Mouse (Mus musculus) stomach, embryonic 15.5 days (tissue): ENCODE data around the gene Vti1a. TPM values are rescaled to one million over a fixed set of nuclear protein-coding genes. Genes with fewer than 3 reads are reported as not detected.

Experiments
- ATAC-seq: fragments of 200-750 bp; cut with Nextera tagmentation; 2 replicates; pipeline ENCODE4 v1.8.0; 2017; ENCODE audit warnings: low read depth, moderate number of reproducible peaks, moderate TSS enrichment; ENCODE audit not compliant: insufficient read depth, low FRiP score
- H3K27ac ChIP-seq: fragments of 300-500 bp; sonication (generic); 2 replicates; pipeline ENCODE4 v1.5.1; 2015; ENCODE audit warnings: mild to moderate bottlenecking, inconsistent platforms
- H3K27me3 ChIP-seq: fragments of 300-500 bp; sonication (generic); replicated peaks from 2 replicates; pipeline ENCODE4 v1.6.1; 2015; ENCODE audit warnings: inconsistent platforms
- H3K36me3 ChIP-seq: fragments of 300-500 bp; sonication (generic); 2 replicates; pipeline ENCODE4 v1.6.1; 2015; ENCODE audit warnings: inconsistent platforms
- H3K4me1 ChIP-seq: fragments of 300-500 bp; sonication (generic); 2 replicates; pipeline ENCODE4 v1.6.1; 2015; ENCODE audit warnings: inconsistent platforms
- H3K4me2 ChIP-seq: fragments of 300-500 bp; sonication (generic); 2 replicates; pipeline ENCODE4 v1.6.1; 2015; ENCODE audit warnings: mild to moderate bottlenecking, inconsistent platforms
- H3K4me3 ChIP-seq: fragments of 300-500 bp; sonication (generic); replicated peaks from 2 replicates; pipeline ENCODE4 v1.5.1; 2015; ENCODE audit warnings: inconsistent platforms
- H3K9ac ChIP-seq: fragments of 300-500 bp; sonication (generic); 2 replicates; pipeline ENCODE4 v1.6.1; 2015; ENCODE audit warnings: inconsistent platforms
- H3K9me3 ChIP-seq: fragments of 300-500 bp; sonication (generic); 2 replicates; pipeline ENCODE4 v1.6.1; 2016; ENCODE audit warnings: inconsistent platforms
- WGBS: fragments of 180-500 bp; shearing (Covaris S2); methylation state at CpG from one replicate; pipeline ENCODE4 v1.1.7; 2015; 5-methylcytosine and 5-hydroxymethylcytosine counted together
- polyA plus RNA-seq: library from polyadenylated mRNA; unstranded; fragments of >200 nt; fragmentation: Nextera tagmentation; extraction: Ambion mirVana; gene quantifications from 2 replicates; pipeline ENCODE4 v1.2.1, GENCODE M21; 2015

Gene Vti1a
- polyA plus RNA-seq, 1 experiment from 2014 or later, result 23.5 TPM

DNA sequence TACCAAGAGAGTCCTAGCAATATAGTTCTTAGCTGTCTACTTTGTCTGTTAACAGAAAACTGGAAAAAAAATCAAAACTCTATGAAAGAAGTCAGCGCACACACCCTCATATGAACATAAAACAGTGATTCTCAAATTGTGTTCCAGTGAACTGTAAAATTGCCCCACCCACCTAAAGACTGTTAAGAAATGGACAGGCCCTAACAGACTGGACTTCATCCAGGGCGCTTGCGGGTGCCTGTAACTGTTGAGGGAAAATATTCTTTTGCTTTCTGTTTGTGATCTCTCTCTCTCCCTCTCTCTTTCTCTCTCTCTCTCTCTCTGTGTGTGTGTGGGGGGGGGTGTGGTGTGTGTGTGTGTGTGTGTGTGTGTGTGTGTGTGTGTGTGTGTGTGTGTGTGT is 216.6 kb downstream of the Vti1a start:
- Histone ChIP-seq H3K27me3 (no peaks in the 10 kb centered on the region), H3K36me3 (no peaks in the 10 kb centered on the region), H3K27ac (no peak overlapping the region), H3K9ac (no peak overlapping the region), H3K4me3 (no peak overlapping the region), H3K9me3 (no peaks in the 10 kb centered on the region), H3K4me1 (no peaks in the 10 kb centered on the region), H3K4me2 (no peak overlapping the region)
- ATAC-seq, result no peak
- 88% methylated on average over 3 of the region's 3 CpGs for whole genome bisulfite sequencing

DNA sequence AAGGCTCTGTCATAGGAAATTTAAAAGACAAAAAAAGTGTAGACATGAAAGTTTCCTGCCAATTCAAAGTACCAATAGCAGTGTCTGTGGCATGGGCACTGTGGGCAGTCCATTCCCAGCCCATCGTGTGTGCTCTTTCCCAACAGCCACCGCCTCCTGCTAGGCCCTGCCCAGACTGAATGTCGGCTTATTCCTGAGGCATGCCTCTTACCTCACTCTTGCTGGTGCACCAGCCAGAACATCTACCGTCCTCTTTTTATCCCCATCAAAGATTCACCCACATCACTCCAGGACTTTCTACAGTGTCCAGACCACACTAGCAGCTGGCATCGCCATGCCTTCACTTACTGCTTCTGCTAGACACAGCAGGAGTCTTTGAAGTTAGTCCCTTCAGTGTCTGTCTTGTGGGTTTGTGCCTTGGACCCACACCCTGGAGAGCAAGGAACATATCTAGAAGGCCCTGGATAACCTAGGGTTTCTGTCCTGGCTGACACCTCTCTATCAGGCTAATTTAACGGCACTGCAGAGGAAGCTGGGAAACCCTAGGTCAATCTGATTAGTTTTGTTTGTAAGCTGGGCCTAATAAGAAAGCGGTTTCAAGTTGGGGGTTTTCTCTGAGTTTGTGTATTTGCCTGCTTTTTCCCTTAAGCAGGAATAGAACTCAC is 220.3 kb downstream of the Vti1a start:
- Histone ChIP-seq H3K9me3 (no peaks in the 10 kb centered on the region), H3K4me3 (no peak overlapping the region)
- 82% methylated on average over 7 of the region's 7 CpGs for WGBS

DNA sequence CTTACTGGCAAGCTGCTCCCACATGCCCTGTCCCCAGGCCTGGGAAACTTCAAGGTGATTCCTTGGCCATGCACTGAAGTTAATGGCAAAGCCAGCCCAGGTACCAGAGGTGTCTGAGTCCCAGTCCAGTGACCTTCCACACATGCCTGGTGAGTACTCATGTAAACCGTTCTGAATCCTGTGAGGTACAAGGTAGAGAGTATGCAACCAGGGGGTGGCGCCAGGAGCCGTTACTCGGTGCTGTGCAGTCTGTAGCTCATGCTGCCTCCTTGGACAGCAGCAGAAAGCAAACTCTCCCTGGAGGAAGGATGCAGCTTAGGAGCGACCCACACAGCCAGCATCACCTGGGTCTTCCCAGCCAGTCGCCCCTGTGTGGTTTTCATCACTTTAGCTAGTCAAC is 221.6 kb downstream of the Vti1a start:
- 34% methylated on average over 6 of the region's 6 CpGs for WGBS
- Histone ChIP-seq H3K27ac (no peak overlapping the region), H3K36me3 (no peaks in the 10 kb centered on the region), H3K4me1 (peaks cover 10% of the 10 kb centered on the region; the same call in 1 of the 2 replicates), H3K4me3 (no peak overlapping the region), H3K27me3 (no peaks in the 10 kb centered on the region), H3K9me3 (no peaks in the 10 kb centered on the region), H3K4me2 (no peak overlapping the region), H3K9ac (no peak overlapping the region)
- ATAC-seq, result peak; percentile 48; the same call in 1 of the 2 replicates

More for the DNA sequence above, 220.3 kb downstream of the Vti1a start:
- no peaks in the 10 kb centered on the region for H3K4me1 ChIP-seq
- H3K27me3 ChIP-seq, result no peaks in the 10 kb centered on the region
- ATAC-seq, result no peak
- no peak overlapping the region for H3K4me2 ChIP-seq
- H3K27ac ChIP-seq, result no peak overlapping the region
- H3K9ac ChIP-seq, result no peak overlapping the region
- no peaks in the 10 kb centered on the region for H3K36me3 ChIP-seq

DNA sequence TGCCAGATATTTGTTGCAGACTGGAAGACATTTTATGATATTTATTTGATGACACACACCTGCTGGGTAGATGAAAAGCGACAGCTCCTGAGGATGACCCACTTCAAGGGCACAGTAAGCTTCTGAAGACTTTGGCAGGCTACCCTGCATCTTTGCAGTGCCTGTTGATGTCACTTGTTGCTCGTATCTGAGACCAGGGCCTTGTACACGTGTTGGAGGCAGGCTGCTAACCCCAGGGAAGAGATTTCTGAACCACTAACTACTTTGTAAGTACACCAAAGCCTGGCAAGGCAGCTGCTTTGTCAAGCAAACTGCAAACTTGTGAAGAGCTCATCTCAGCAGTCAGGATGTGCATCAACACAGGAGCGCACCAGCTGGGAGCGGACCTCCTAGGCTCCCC is 225.5 kb downstream of the Vti1a start:
- Histone ChIP-seq H3K27me3 (no peaks in the 10 kb centered on the region), H3K9ac (no peak overlapping the region), H3K4me3 (no peak overlapping the region), H3K4me2 (no peak overlapping the region), H3K36me3 (no peaks in the 10 kb centered on the region), H3K4me1 (peaks cover 17% of the 10 kb centered on the region; the same call in 1 of the 2 replicates), H3K27ac (no peak overlapping the region), H3K9me3 (no peaks in the 10 kb centered on the region)
- ATAC-seq, result no peak
- 87% methylated on average over 5 of the region's 5 CpGs for WGBS

DNA sequence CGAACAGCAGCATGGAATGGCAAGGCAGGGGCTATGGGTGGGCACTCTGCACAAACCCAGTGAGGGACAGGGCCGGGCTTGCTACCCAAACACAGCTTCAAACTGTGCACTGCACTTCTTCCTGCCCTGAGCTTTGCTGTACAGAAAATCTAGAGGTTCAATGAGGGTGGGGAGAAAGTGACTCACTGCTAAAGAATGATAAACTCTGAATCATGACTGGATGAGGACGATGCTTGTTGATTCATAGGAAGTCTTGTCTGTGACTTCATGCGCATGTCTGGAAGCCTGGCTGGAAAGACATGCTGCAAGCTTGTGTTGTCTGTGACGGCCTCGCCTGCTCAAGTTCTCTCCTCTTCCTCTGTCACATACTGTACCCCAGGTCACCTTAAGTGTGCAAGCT is 226.4 kb downstream of the Vti1a start:
- no peak overlapping the region for H3K4me3 ChIP-seq
- H3K27ac ChIP-seq, result no peak overlapping the region
- H3K4me1 ChIP-seq, result peaks cover 17% of the 10 kb centered on the region; the same call in 1 of the 2 replicates
- peak; percentile 45; the same call in 1 of the 2 replicates for ATAC-seq
- no peaks in the 10 kb centered on the region for H3K27me3 ChIP-seq
- H3K9ac ChIP-seq, result no peak overlapping the region
- H3K9me3 ChIP-seq, result no peaks in the 10 kb centered on the region
- 32% methylated on average over 6 of the region's 6 CpGs for WGBS
- H3K36me3 ChIP-seq, result no peaks in the 10 kb centered on the region
- H3K4me2 ChIP-seq, result no peak overlapping the region

DNA sequence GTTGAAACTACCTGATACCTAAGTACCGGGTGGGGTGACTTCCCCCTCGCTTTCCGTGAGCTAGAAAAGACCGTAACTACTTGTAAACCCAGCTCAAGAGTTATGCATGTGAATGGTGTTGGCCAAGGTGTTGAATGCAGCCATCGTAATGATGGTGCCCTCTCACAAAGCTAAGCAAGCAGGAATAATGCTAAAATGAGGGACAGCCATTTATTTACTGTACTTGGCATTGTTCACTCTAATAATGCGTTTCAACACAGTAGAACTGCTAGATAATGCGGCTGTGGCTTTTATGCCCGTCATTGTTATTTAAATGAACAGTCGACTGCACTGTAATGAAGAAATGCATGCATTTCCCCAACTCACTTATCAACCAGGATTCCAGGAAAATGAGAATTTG is 227.1 kb downstream of the Vti1a start:
- no peak overlapping the region for H3K4me2 ChIP-seq
- ATAC-seq, result no peak
- 84% methylated on average over 9 of the region's 9 CpGs for WGBS
- H3K9me3 ChIP-seq, result no peaks in the 10 kb centered on the region
- H3K4me3 ChIP-seq, result no peak overlapping the region
- H3K4me1 ChIP-seq, result peaks cover 17% of the 10 kb centered on the region; the same call in 1 of the 2 replicates
- no peak overlapping the region for H3K27ac ChIP-seq
- no peaks in the 10 kb centered on the region for H3K36me3 ChIP-seq
- H3K27me3 ChIP-seq, result no peaks in the 10 kb centered on the region
- no peak overlapping the region for H3K9ac ChIP-seq

DNA sequence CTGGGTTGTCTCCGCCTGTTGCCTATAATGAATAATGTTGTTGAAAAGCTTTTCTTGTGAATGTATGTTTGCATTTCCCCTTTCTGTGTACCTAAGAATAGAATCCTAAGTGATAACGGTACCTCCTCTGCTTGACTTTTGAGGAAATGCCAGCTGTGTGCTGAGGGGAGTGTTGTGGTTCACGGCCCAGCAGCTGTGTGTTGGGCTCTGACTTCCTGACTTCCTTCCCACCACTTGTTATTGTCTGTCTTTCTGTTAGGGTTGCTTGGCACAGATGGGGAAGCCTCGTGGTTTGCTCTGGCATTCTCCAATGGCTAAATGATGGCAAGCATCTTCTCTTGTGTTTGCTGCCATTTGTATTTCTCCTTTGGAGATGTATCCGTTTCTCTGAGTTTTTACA is 228.4 kb downstream of the Vti1a start:
- Histone ChIP-seq H3K4me2 (no peak overlapping the region), H3K9ac (no peak overlapping the region), H3K4me1 (peaks cover 20% of the 10 kb centered on the region; the same call in 1 of the 2 replicates), H3K36me3 (no peaks in the 10 kb centered on the region), H3K27ac (no peak overlapping the region), H3K4me3 (no peak overlapping the region), H3K9me3 (no peaks in the 10 kb centered on the region), H3K27me3 (no peaks in the 10 kb centered on the region)
- no peak for ATAC-seq
- 55% methylated on average over 5 of the region's 5 CpGs for WGBS

DNA sequence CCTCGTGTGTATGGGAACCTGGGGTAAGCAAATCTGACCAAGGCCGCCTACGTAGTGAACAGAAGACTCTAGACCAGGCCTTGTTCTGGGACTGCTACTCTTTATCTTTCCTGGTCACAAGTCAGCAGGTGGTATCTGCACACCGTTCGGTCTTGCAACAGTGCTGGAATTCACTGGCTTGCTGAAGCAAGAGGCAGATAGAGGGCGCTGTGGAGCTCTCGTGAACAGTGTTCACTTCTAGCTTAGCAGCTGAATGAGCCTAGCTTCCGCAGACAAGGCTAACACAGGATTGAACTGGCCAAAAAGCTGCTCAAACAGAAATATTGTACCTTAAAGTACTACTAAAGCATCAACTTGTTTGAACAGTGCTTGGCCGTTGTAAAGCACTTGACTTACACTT is 229.4 kb downstream of the Vti1a start:
- ATAC-seq, result peak; percentile 70
- Histone ChIP-seq H3K9me3 (no peaks in the 10 kb centered on the region), H3K27ac (no peak overlapping the region), H3K4me2 (no peak overlapping the region), H3K4me1 (peaks cover 20% of the 10 kb centered on the region; the same call in 1 of the 2 replicates), H3K9ac (no peak overlapping the region), H3K27me3 (no peaks in the 10 kb centered on the region), H3K36me3 (no peaks in the 10 kb centered on the region), H3K4me3 (no peak overlapping the region)
- 30% methylated on average over 9 of the region's 9 CpGs for WGBS

DNA sequence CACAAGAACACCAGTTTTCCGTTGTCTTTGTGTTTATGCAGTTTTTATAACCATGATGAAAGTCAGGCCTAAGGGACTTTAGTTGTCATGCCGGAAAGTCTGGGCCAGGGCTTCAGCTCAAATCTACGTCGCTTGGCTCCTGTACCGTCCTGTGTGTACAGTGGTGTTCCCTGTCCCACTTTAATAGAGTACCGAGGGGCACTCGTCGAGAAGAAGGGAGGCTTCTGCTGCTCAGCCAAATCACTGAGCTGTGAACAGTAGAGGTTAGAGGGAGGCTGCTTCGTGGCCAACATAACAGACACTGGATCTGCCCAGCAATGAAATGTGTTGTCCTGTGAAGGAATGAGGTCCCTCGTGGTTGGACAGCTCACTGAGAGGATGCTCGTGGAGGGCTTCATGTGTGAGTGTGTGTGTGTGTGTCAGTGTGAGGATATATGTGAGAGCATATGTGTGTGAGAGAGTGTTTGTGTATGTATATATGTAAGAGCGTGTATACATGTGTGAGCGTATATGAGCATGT is 230.0 kb downstream of the Vti1a start:
- ATAC-seq, result no peak
- 80% methylated on average over 13 of the region's 13 CpGs for WGBS
- H3K4me1 ChIP-seq, result peaks cover 20% of the 10 kb centered on the region; the same call in 1 of the 2 replicates

DNA sequence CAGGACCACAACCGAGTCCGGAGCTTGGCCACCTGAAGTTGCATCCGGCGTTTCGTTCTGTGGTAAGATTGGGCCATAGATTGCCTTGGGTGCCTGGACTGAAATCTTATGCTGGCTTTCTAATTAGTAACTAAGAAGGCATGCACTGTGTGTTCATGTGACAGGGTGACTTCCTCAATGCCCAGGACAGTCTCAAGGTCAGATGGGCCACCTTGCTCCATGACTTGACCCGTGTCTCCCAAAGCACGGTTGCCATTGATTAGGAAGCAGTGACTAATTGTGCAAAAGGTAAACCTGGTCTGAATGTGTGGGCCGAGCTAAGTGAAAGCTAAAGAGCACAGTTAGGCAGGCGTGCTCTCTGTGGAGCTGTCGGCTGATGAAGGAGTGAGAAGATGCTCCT is 232.1 kb downstream of the Vti1a start:
- Histone ChIP-seq H3K4me3 (no peak overlapping the region), H3K27ac (no peak overlapping the region), H3K4me2 (no peak overlapping the region), H3K36me3 (no peaks in the 10 kb centered on the region), H3K9me3 (no peaks in the 10 kb centered on the region), H3K4me1 (0 out of 2 replicates have a peak, but pooled peaks cover 10% of the 10 kb centered on the region), H3K27me3 (no peaks in the 10 kb centered on the region), H3K9ac (no peak overlapping the region)
- ATAC-seq, result no peak
- 84% methylated on average over 10 of the region's 10 CpGs for WGBS

More for the DNA sequence above, 230.0 kb downstream of the Vti1a start:
- no peaks in the 10 kb centered on the region for H3K36me3 ChIP-seq
- no peak overlapping the region for H3K9ac ChIP-seq
- H3K27me3 ChIP-seq, result no peaks in the 10 kb centered on the region
- no peak overlapping the region for H3K4me3 ChIP-seq
- no peak overlapping the region for H3K27ac ChIP-seq
- H3K9me3 ChIP-seq, result no peaks in the 10 kb centered on the region
- no peak overlapping the region for H3K4me2 ChIP-seq

DNA sequence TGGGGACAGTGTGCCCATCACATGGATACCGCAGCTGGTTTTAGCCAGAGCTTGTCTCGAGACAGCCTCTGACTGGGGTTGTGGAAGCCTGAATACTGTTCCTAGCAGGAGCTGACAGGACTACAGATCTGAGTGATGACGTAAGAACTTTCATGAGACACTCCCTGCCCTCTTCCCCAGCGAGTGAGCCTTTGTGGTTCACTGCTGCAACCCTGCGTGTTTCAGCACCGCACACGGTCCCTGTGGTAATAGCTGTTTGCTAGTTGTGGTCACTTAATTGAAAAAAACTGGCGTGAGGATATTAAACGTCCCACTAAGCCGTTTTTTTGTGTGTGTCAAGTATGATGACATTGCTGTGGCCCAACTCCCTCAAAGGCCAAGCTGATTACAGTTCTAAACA is 232.6 kb downstream of the Vti1a start:
- no peak overlapping the region for H3K27ac ChIP-seq
- H3K4me2 ChIP-seq, result no peak overlapping the region
- H3K36me3 ChIP-seq, result no peaks in the 10 kb centered on the region
- 68% methylated on average over 10 of the region's 10 CpGs for WGBS
- H3K9ac ChIP-seq, result no peak overlapping the region
- H3K9me3 ChIP-seq, result no peaks in the 10 kb centered on the region
- 0 out of 2 replicates have a peak, but pooled peaks cover 10% of the 10 kb centered on the region for H3K4me1 ChIP-seq
- H3K27me3 ChIP-seq, result no peaks in the 10 kb centered on the region
- ATAC-seq, result no peak
- H3K4me3 ChIP-seq, result no peak overlapping the region

DNA sequence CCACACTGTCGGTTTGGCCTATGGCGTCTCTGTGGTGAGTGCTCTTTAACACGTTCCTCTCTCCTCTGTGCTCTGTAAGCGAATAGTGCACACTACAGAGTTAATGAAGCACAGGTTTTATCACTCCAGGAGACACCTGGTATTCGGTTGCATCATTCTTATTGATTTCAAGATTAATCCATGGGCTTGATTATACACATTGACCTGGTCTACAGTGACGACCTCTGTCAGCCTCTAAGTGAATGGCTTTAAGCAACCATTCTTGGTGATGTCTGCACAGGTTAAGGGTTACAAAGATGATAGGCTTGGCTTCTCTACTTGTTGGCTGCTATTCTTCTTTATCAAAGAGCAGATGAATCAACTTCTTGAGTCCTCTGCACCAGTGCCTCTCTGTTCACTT is 234.1 kb downstream of the Vti1a start:
- WGBS, result 80% methylated on average over 6 of the region's 6 CpGs
- no peaks in the 10 kb centered on the region for H3K27me3 ChIP-seq
- no peak for ATAC-seq

More for the DNA sequence above, 234.1 kb downstream of the Vti1a start:
- no peak overlapping the region for H3K4me3 ChIP-seq
- no peak overlapping the region for H3K9ac ChIP-seq
- H3K9me3 ChIP-seq, result no peaks in the 10 kb centered on the region
- H3K4me1 ChIP-seq, result 0 out of 2 replicates have a peak, but pooled peaks cover 3% of the 10 kb centered on the region
- no peak overlapping the region for H3K4me2 ChIP-seq
- H3K36me3 ChIP-seq, result no peaks in the 10 kb centered on the region
- no peak overlapping the region for H3K27ac ChIP-seq
